Mouse (Mus musculus) olfactory bulb, adult 2 months (tissue): ENCODE results near the gene Stk24.

Experiments used
- CTCF ChIP-seq: fragments of 200-500 bp; IDR thresholded peaks from 2 replicates; pipeline ENCODE4 v1.5.1; 2012; ENCODE audit warnings: low read depth, mild to moderate bottlenecking, low read length, moderate library complexity; ENCODE audit not compliant: insufficient read depth
- POLR2A ChIP-seq: fragments of 200-500 bp; IDR thresholded peaks from 2 replicates; pipeline ENCODE4 v1.6.1; 2012; ENCODE audit warnings: mild to moderate bottlenecking, low read depth, low read length, moderate library complexity; ENCODE audit not compliant: insufficient read depth

DNA sequence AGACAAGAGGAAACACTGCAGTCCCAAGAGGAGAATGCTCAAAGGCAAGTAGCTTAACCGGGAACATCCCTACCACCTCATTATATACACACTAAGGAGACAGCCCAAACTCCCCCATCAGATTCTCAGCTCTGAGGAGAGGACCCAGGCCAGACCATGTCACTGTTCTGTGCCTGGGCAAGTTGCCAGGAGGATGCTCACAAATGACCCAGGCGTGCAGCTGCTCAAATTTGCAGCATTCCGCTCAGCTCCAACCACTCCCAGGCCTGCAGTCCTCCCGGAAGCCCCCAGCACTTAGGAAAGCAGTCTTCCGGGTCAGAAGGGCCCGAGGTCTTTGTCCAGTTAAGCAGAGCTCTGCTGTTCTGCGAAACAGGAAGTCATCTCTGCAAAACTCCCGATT is 31.6 kb downstream of the Stk24 start:
- TF ChIP-seq CTCF (no peak), POLR2A (no peak)
